Mouse (Mus musculus) liver, embryonic 14.5 days (tissue): ENCODE results near the gene Irx6. TPM values are rescaled to one million over a fixed set of nuclear protein-coding genes. Genes with fewer than 3 reads are reported as not detected.

ENCODE experiments used
- ATAC-seq: fragments of 200-750 bp; cut with Nextera tagmentation; 2 replicates; pipeline ENCODE4 v1.8.0; 2017; ENCODE audit warnings: moderate number of reproducible peaks, mild to moderate bottlenecking, moderate library complexity; ENCODE audit not compliant: insufficient read depth
- DNase-seq, 3 experiments: peaks; one replicate each; pipeline ENCODE4 v3.0.0-alpha.2; 2012 to 2013; ENCODE audit warnings: low read depth in 3 of 3, low spot score in 3 of 3
- H3K27ac ChIP-seq: fragments of 300-500 bp; sonication (generic); 2 replicates; pipeline ENCODE4 v1.5.1; 2014; ENCODE audit warnings: moderate library complexity, mild to moderate bottlenecking, control low read depth, inconsistent platforms
- H3K27me3 ChIP-seq: fragments of 300-500 bp; sonication (generic); 2 replicates; pipeline ENCODE4 v1.6.1; 2014; ENCODE audit warnings: mild to moderate bottlenecking, low read length, moderate library complexity; ENCODE audit not compliant: control insufficient read depth, insufficient read depth
- H3K36me3 ChIP-seq: fragments of 300-500 bp; sonication (generic); replicated peaks from 2 replicates; pipeline ENCODE4 v1.6.1; 2014; ENCODE audit warnings: low read depth; ENCODE audit not compliant: control insufficient read depth, insufficient read depth
- H3K4me1 ChIP-seq, 2 experiments: fragments of 200-500 bp in 1 of 2; fragments of 300-500 bp in 1 of 2; sonication (generic) in 1 of 2; replicated peaks; 2 replicates each; pipeline ENCODE4 v1.6.1; 2012 to 2014; ENCODE audit warnings: antibody characterized with exemption in 1 of 2, inconsistent platforms in 1 of 2, low read length in 1 of 2; ENCODE audit not compliant: control insufficient read depth in 2 of 2, insufficient read depth in 2 of 2
- H3K4me2 ChIP-seq: fragments of 300-500 bp; sonication (generic); 2 replicates; pipeline ENCODE4 v1.6.1; 2014; ENCODE audit warnings: low read depth, mild to moderate bottlenecking, control low read depth, moderate library complexity
- H3K4me3 ChIP-seq, 2 experiments: fragments of 200-500 bp in 1 of 2; fragments of 300-500 bp in 1 of 2; sonication (generic) in 1 of 2; 2 replicates each; pipeline ENCODE4 v1.5.1; 2012 to 2014; ENCODE audit warnings: low read depth in 2 of 2, low read length in 2 of 2, mild to moderate bottlenecking in 2 of 2, control low read depth in 1 of 2, inconsistent platforms in 1 of 2, moderate library complexity in 1 of 2; ENCODE audit not compliant: insufficient read depth in 1 of 2
- H3K9ac ChIP-seq: fragments of 300-500 bp; sonication (generic); replicated peaks from 2 replicates; pipeline ENCODE4 v1.6.1; 2014; ENCODE audit warnings: mild to moderate bottlenecking, control low read depth, moderate library complexity
- H3K9me3 ChIP-seq: fragments of 300-500 bp; sonication (generic); 2 replicates; pipeline ENCODE4 v1.6.1; 2016; ENCODE audit warnings: low read length, mixed read lengths; ENCODE audit not compliant: control insufficient read depth
- CTCF ChIP-seq: IDR thresholded peaks from 2 replicates; pipeline ENCODE4 v1.5.1; 2016; ENCODE audit warnings: antibody characterized with exemption, low read depth, control low read depth
- EP300 ChIP-seq: IDR thresholded peaks from 2 replicates; pipeline ENCODE4 v1.6.1; 2016; ENCODE audit warnings: antibody characterized with exemption, low read depth
- WGBS: fragments of 180-500 bp; shearing (Covaris S2); extraction: QIAGEN DNeasy Blood & Tissue Kit; methylation state at CpG from one replicate; pipeline ENCODE4 v1.1.7; 2014; ENCODE audit not compliant: insufficient replicate concordance; 5-methylcytosine and 5-hydroxymethylcytosine counted together
- polyA plus RNA-seq, 2 experiments: library from polyadenylated mRNA; depleted of rRNA in 1 of 2; stranded (reverse) in 1 of 2; unstranded in 1 of 2; fragments of >200 nt; fragmentation: Nextera tagmentation in 1 of 2; extraction: Ambion mirVana in 1 of 2; gene quantifications; 2 replicates each; pipeline versions ENCODE4 v1.2.1 to v1.2.3; 2012 to 2014

Gene Irx6
- 0.02 TPM in 1 of 2 replicates, not detected in the other for polyA plus RNA-seq (2012; rRNA removed)
- not detected in 2 replicates for polyA plus RNA-seq (2014; fragmentation: Nextera tagmentation; extraction: Ambion mirVana)

GRCm38 (mm10) chr8:92674244-92675128 is at the start of gene Irx6:
Gene Irx6, plus strand, starts transcription at chr8:92674288.
- H3K4me2 ChIP-seq: no peak within 1 kb of the TSS; the same call in 1 of the 2 replicates
- H3K9ac ChIP-seq: no peak within 1 kb of the TSS
- DNase-seq: no peak

GRCm38 (mm10) chr8:92628711-92629650 is 45.1 kb upstream of the Irx6 start:
- WGBS: 58% methylated on average over 14 of the region's 14 CpGs
- H3K36me3 ChIP-seq: no peaks in the 10 kb centered on the region
- no peak overlapping the region for H3K4me2 ChIP-seq
- ATAC-seq (no peak), DNase-seq (no peak)
- H3K9me3 ChIP-seq: no peaks in the 10 kb centered on the region
- H3K27ac ChIP-seq: no peak overlapping the region
- no peak overlapping the region for H3K4me3 ChIP-seq
- H3K9ac ChIP-seq: no peak overlapping the region
- TF ChIP-seq EP300 (no peak), CTCF (no peak)
- H3K27me3 ChIP-seq: no peaks in the 10 kb centered on the region
- no peaks in the 10 kb centered on the region for H3K4me1 ChIP-seq

More at GRCm38 (mm10) chr8:92674244-92675128, at the start of gene Irx6:
- no peaks in the 10 kb centered on the region for H3K4me1 ChIP-seq
- H3K36me3 ChIP-seq: no peaks in the 10 kb centered on the region
- peaks cover 31% of the 10 kb centered on the region for H3K27me3 ChIP-seq
- H3K9me3 ChIP-seq: no peaks in the 10 kb centered on the region
- TF ChIP-seq EP300: no peak
- no peak for TF ChIP-seq CTCF
- H3K4me3 ChIP-seq: no peak within 1 kb of the TSS
- H3K27ac ChIP-seq: no peak within 1 kb of the TSS
- no peak for ATAC-seq
- 3% methylated on average over 59 of the region's 62 CpGs for WGBS

GRCm38 (mm10) chr8:92633199-92633598 is 40.9 kb upstream of the Irx6 start:
- Histone ChIP-seq H3K9ac (no peak overlapping the region), H3K27me3 (no peaks in the 10 kb centered on the region), H3K36me3 (no peaks in the 10 kb centered on the region), H3K27ac (no peak overlapping the region), H3K9me3 (no peaks in the 10 kb centered on the region), H3K4me1 (no peaks in the 10 kb centered on the region), H3K4me3 (no peak overlapping the region), H3K4me2 (no peak overlapping the region)
- ATAC-seq: no peak
- DNase-seq: no peak
- TF ChIP-seq EP300: no peak
- no peak for TF ChIP-seq CTCF
- 74% methylated on average over 5 of the region's 5 CpGs for WGBS

GRCm38 (mm10) chr8:92640820-92641219 is 33.3 kb upstream of the Irx6 start:
- TF ChIP-seq CTCF (no peak), EP300 (no peak)
- Histone ChIP-seq H3K27ac (no peak overlapping the region), H3K4me2 (no peak overlapping the region), H3K36me3 (no peaks in the 10 kb centered on the region), H3K9me3 (no peaks in the 10 kb centered on the region), H3K4me1 (no peaks in the 10 kb centered on the region), H3K27me3 (no peaks in the 10 kb centered on the region), H3K9ac (no peak overlapping the region), H3K4me3 (no peak overlapping the region)
- 63% methylated on average over 8 of the region's 8 CpGs for WGBS
- ATAC-seq (no peak), DNase-seq (no peak)
